Mouse (Mus musculus) heart, postnatal 25 days (tissue): ENCODE data around the gene Hspb8. TPM values are rescaled to one million over a fixed set of nuclear protein-coding genes. Genes with fewer than 3 reads are reported as not detected.

Experiments used
- DNase-seq: peaks from one replicate; pipeline ENCODE4 v3.0.0; 2022; ENCODE audit warnings: low spot score
- intact Hi-C: fragments of 180-260 bp; cut with DNase I; formaldehyde crosslinking; loops from one replicate; pipeline ENCODE4 v1.15.1; 2025
- total RNA-seq, 2 experiments: library from RNA; stranded (reverse); gene quantifications; 2 replicates each; pipeline ENCODE4 v1.2.3; 2021

Gene Hspb8
- 100 to 1,000 TPM; 344 to 368 TPM for total RNA-seq

DNA sequence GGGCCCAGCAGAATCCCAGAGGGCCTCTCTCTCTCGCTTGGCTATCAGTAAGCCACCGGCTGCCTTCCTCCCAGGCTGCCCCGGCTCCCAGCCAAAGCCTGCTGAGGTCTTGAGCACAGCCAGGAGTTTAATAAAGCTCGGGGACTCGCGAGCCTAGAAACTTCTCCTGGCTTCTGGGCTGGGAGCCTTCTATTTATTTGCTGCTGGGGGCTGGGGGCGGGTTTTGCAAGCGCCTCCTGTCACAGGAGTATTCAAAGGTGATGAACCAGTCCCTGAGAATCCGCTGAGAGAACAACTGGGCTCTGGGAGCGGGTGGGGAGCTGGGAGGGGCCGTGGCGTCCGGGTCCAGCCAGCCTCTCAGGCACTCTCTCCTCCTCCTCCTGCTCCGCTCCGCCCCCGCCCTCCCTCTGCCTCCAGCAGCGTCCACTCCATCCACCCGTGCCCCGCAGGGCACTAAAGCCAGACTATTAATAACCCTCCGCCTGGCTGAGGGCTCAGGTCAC, at the start of gene Hspb8:
Gene Hspb8 (minus strand): TSS at position 166 of the 503 bp plus-strand sequence.
- intact Hi-C loops, result loop anchor here (2.0 kb wide), 1 partner anchor 20 kb away; no protein-coding TSS in a partner anchor
- DNase-seq, result peak; percentile 75

DNA sequence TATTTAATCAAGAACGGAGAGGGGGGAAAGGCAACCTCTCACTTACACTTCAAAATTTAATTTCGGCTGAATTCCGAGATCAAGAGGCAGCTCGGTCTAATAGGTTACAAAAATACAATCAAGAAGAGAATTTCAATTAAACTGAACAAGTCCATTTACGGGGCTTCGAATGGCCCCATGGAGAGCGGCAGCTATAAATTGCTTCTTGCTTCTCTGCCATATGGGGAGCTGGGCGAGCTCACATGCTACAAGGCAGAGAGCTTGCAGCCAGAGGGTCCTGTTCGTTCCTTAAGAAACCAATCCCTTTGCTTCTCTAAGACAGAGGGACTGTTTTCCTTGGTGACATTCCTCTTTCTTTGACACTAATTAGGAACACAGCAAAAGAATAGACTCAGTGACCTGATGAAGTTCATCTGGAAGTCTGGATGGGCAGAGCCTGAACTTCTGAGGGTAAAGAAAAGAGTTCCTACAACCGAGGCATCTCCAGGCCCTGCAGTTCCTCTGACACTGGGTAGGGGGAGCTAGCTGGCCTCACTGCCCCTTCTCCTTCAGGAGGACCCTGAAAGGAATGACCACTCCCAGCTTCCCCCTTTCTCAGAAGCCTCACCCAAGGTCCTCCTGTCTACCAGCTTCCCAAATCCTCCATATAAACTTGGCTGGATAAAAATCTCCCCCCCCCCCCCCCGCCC, 38.8 kb upstream of the Hspb8 start:
- DNase-seq, result no peak
- intact Hi-C loops, result no loop called here

- intact Hi-C loops, result no loop called here
- DNase-seq, result no peak
These were observed 37.3 kb upstream of the Hspb8 start for GRCm38 (mm10) chr5:116459970-116460369.

DNA sequence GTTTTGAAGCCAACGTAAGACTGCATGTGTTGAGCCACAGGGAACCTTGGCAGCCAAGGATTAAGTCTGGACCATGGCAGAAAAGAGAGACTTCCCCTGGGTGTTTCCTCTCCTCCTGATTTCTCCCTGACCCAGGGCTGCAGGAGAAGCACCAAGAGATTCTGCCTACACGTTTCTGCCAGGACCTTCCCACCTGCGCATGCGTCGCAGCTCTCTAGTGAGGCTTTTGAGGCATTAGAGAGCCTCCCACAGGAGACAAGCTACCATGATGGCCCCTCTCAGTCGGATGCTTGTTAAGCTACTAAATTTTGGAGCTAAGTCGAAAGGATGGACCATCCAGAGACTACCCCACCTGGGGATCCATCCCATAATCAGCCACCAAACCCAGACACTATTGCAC, 35.1 kb upstream of the Hspb8 start:
- no peak for DNase-seq
- intact Hi-C loops, result no loop called here

- DNase-seq, result no peak
- intact Hi-C loops, result no loop called here
These were observed 34.3 kb upstream of the Hspb8 start for GRCm38 (mm10) chr5:116456796-116457515.

DNA sequence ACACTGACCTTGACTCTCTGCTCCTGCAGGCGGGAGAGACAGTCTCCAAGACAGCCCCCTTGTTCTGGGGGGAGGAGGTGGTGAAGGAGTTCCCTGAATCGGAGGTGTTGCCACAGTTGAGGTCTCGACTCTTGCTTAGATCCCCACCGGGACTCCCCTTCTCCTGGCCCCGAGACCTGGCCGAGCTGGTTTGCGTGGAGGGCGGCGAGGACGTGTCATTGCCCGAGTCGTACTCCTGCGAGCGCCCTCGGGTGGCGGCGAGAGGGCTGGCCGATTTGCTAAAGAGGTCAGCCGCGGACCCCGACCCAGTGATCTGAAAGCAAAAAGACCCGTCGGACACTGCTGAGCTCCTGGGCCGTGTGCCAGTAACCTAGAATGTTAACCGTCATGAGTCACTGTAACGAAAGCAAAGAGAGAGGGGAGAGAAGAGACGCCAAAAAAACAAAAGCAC, 30.8 kb upstream of the Hspb8 start:
- intact Hi-C loops, result loop anchor here (5.0 kb wide), 1 partner anchor 36 kb away; no protein-coding TSS in a partner anchor
- peak; percentile 31 for DNase-seq

DNA sequence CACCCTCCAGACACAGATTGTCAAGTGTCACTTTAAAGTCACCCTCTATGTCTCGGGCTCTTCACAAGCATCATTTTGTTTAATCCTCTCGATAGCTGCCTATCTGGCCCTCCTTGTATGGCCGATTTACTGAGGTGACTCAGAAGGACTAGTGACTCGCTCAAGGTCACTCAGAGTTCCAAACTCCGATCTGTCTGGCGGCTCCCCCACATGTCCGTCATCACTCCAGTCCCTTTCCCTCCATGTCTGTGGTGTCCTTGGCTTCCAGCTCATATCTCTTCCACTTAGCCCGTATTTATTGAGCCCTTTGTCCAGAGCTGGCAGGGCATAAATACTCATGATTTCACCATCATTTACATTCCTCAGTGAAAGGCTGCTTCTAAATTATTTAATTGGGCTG, 28.2 kb upstream of the Hspb8 start:
- DNase-seq, result no peak
- intact Hi-C loops, result loop anchor here (1.0 to 5.0 kb wide), 2 partner anchors 34 to 62 kb away; no protein-coding TSS in a partner anchor

DNA sequence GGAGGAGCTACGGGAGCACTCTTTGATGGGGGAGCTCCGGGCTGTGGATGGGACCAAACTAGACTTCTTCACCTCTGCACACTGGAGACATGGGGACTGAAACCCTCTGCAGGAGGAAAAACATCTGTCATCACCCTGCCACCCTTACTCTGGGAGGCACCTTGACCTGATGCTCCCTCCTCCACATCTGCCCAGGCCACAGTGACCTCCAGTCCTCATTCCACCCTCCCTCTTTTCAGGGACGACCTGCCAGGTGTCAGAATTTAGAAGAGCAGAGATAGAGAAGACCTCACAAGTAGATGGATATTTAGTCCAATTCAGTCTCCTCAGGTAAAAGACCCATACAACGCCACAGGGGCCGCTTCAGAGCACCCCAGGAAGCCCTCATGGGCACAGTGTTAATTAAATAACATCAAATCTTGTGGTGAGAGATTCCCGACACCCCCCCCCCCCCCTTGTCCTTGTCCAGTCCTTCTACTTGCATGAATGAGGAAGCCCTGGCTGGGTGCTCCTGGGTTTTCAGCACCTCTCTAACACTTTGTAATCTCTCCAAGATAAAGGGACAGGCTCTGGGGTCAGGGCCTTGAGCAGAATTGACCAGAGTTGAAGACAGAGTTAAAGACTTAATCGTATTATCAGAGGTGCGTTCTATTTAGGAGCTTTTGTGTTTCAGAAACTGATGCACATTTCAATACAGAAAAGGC, 27.0 kb upstream of the Hspb8 start:
- intact Hi-C loops, result loop anchor here (5.0 kb wide), 1 partner anchor 32 kb away; no protein-coding TSS in a partner anchor
- no peak for DNase-seq

DNA sequence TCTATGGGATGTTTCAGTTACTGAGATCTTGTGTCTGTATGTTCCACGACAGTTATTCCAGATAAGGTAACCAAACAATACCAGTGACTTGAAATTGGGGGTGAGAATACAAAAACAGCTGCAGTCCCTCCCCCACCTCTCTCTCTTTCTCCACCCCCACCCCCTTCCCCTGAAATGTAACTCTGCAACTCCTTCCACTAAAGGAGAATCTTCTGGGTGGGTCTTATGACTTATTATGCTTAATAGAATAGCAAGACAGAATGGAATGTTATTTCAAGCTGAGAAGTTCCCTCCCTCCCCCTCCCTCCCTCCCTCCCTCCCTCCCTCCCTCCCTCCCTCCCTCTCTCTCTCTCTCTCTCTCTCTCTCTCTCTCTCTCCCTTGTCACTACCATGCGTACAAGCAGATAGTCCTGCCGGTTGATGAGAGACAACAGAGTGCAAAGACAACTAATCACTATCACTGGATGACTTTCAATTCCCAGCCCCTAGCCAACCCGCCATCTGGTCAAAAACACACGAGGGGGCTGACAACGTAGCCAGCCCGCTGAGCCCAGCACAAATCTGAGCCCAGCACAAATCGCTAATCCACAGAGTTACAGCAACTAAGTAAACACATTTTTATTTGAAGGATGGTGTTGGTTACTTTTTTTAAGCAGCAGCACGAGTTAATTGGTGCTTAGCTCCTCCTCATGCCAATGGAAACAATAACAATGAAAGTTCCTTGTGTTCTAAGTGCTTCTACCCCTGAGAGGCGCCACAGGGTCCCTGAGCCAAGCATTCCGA, 25.9 kb upstream of the Hspb8 start:
- DNase-seq, result no peak
- intact Hi-C loops, result no loop called here

DNA sequence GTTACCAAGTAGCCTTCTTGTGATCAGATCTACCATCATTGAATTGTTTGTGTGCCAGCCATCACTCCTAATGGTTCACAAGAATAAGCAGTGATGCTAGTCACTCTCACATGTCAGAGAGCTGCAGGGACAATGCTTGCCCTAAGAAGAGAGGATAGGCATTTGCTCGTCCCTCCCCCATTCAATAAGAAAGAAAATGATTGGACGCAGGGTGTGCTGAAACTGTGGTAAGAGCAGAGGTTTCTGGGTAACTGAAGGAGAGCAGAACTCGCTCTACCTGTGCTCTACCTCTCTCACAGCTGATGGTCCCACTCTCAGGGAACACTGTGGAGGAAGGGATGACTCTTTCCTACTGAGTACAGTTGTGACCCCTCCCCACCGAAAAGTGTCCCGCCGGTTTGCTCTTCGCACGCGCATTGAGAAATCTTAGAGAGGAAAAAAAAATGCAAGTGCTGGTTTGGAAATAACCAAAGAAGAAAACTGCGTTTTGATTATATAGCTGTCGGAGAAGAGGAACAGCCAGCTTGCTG, 25.2 kb upstream of the Hspb8 start:
- no peak for DNase-seq
- intact Hi-C loops, result no loop called here

DNA sequence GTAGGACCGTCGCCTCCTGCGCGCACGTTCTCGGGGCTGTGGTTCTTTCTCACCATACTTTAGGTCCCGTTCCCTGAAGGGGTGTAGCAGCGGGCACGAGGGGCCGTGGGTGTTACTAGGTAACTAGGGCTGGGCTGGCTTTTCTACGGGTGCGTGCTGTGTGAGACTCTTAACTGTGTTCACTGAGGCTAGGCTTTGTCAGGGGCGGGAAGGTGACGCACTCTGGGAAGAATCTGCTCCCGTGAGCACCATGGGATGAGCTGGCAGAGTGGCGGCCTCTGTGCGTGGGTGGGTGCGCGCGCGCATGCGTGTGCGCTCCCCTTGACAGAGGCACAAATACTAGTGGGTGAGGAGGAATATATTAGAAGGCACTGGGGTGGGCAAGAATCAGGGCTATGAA, 23.9 kb upstream of the Hspb8 start:
- intact Hi-C loops, result no loop called here

DNA sequence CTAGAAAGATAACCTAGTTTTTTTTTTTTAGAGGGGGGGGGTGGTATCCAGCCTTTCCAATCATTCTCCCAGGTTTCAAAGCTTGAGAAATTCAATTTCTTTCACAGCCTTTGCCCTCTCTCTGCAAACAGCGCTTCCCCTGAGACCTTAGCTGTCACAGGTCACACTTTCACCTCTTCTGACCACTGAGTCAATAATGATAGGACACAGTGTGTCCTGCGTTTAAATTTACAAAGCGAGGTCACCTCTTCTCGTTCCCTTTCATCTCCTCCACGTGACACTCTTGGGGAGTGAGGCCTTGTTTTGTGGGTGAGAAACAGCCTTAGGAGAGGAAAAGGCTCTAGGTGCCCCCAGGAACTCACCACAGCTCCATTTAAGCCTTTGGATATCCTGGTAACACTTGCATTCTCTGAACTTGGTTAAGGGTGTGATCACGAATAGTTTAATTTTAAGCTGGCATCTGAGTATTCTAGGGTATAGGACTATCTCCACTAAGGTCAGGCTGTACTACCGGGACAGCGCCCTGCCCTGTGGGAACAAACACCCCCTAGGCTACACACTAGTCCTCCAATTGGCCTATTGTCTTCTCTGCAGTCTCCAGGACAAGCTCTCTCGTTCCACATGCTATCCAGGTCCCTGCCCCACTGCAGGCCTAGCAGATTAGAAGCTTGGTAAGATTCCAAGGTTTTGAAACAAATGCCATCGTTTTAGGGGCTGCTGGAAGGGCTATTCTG, 23.1 kb upstream of the Hspb8 start:
- no peak for DNase-seq
- intact Hi-C loops, result no loop called here

More for the DNA sequence above, 23.9 kb upstream of the Hspb8 start:
- DNase-seq, result no peak

DNA sequence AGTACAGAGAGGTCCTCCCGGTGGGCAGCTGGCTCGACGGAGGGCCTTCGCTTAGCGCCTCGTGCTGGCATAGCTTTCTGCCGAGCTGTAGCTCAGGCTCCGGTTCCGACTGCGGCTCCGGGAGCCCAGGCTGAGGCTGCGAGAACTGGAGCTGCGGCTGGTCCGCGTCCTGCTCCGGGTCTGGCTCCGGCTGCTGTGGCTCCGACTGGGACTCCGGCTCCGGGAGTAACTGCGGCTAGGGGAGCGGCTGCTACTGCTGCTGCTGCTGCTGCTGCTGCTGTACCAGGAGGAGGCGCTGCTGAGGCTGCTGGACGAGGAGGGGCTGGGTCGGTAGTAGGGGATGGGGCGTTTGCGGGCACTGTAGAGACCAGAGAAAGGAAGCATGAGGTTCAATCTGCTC, 21.9 kb upstream of the Hspb8 start:
- intact Hi-C loops, result no loop called here
- DNase-seq, result no peak

DNA sequence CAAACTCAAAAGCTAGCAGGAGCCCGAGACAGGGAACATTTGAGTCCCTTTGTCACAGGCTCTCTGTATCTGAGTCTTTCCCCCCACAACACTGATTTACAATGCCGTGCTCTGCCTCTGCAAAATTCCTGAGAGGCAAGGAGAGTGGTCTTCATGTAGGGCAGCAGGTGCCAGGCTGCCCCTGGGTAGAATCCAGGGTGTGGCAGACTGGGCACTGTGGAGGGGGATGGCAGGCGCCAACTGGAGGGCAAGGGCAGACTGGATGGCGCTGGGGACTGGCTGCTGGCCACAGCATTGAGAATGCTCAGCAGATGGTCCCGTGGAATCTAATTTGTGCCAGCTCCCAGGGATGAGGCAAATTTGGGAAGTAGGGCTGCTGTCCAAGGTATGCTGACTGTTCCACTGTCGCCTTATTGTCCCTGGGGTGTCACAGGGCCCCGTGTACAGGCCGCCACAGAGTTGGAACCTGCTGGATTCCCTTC, 20.8 kb upstream of the Hspb8 start:
- peak; percentile 30 for DNase-seq
- intact Hi-C loops, result loop anchor here (2.0 kb wide), 1 partner anchor 21 kb away; the partner anchor contains the start of gene Hspb8

DNA sequence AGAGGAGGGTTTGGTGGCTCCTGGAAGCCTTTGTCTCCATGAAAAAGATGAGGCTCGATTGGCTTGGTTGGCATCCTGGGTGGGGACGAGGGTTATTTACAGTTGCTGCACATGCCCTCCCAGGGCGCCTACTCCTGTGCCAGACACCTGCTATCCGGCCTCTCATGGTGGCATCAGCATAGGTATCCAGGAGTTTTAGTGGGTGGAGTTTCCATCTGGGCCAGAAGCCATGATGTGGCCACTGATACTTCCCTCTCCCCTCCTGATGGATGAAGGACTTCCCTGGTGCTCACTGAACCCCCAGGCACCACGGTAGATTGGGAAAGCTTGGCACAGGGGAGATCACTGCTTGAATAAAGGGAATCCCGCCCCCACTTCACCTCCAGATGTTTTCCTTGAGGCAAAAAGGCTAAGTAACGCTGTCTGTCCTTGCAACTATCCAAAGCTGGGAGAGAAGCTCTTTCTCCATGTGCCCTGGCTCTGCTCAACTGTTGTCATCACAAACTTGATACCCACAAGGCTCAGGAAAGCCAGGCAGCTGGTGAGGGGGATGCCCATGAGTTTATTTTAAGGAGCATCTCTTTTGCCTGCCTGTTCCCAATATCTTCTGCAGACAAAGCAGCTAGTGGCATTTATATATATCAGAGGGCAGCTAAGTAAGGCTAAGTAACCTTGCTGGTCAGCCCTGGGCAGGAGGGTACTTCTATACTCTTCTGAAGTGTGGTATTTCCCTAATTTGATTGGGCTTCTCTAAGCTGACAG, 20.2 kb upstream of the Hspb8 start:
- intact Hi-C loops, result loop anchor here (2.0 kb wide), 1 partner anchor 20 kb away; the partner anchor contains the start of gene Hspb8
- DNase-seq, result no peak

DNA sequence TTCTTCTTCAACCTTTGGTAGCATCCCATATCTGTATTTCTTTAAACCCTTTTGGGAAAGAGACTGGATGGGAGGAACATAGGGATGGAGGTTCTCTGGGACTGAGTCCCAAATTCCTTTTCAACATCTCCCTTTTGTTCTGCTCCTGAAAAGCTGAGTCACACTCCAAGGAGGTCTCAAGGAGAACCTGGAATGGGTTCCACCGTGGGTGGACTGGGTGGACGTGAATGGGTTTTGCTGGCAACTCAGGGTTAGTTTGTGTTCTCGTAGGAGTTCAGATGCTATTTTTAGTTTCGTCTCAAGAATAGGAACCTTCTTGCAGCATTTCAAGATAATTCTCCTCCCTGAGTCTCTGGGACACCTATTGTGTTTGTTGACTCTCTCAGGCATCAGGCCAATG, 17.6 kb upstream of the Hspb8 start:
- intact Hi-C loops, result no loop called here
- no peak for DNase-seq

DNA sequence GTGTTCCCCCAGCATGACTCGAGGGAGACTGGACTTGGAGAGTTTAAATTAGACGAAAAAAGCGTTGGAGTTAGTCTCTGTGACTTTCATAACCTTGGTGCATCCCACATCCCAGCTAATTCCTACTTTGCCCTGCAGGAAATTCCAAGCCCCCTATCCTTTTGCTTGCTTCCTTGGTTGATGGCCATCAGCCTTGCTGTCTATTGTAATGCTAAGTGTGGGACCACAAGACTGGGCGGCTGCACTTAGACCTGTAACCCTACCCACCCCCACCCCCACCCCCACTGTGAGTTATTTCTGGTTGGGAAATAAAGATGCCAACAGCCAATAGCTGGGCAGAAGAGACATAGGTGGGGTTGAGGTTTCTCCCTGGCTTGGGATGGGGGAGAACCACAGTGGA, 15.7 kb upstream of the Hspb8 start:
- DNase-seq, result no peak
- intact Hi-C loops, result no loop called here

- intact Hi-C loops, result no loop called here
These were observed 13.5 kb upstream of the Hspb8 start for GRCm38 (mm10) chr5:116436117-116436516.

More at GRCm38 (mm10) chr5:116436117-116436516, 13.5 kb upstream of the Hspb8 start:
- DNase-seq, result no peak
